In genomic region chr7:29086902-29087301, GRCm38 (mm10) we compare ENCODE assay signal across 24 mouse cellular contexts.
"Had no signal": no experiment of that assay in that cellular context is flagged by ENCODE, and none has a peak within 500 bp of the region (broad histone marks: within the 10 kb centered on the region; RNA-seq: fewer than 3 reads in every experiment).

No protein-coding gene starts in this region.

- H3K4me1 ChIP-seq: kidney, embryonic 15.5 days; liver, embryonic 12.5 days; liver, embryonic 15.5 days; lung, embryonic 15.5 days; megakaryocyte, embryonic 14.5 days; midbrain, embryonic 10.5 days; midbrain, embryonic 13.5 days; neural tube, embryonic 13.5 days had no signal

- H3K27me3 ChIP-seq: kidney, embryonic 15.5 days; limb, embryonic 12.5 days; limb, embryonic 15.5 days; liver, embryonic 15.5 days; lung, embryonic 15.5 days; neural tube, embryonic 13.5 days had no signal

- DNase-seq: kidney, adult 8-10 months; kidney, postnatal 10 days; kidney, postnatal 36 days; layer of hippocampus, adult 9-11 months; left cerebral cortex, postnatal 4 days; lung, adult 18-20 months; lung, postnatal 10 days; lung, postnatal 36 days; retina, postnatal 1 day; right cerebral cortex, postnatal 25 days; thymus, adult 18-20 months; thymus, postnatal 14 days had no signal

- H3K27ac ChIP-seq: kidney, embryonic 15.5 days; limb, embryonic 15.5 days; liver, embryonic 12.5 days; liver, embryonic 15.5 days; lung, embryonic 15.5 days; midbrain, embryonic 10.5 days; midbrain, embryonic 13.5 days; neural tube, embryonic 13.5 days had no signal

- H3K9me3 ChIP-seq: kidney, embryonic 15.5 days; limb, embryonic 12.5 days; limb, embryonic 15.5 days; liver, embryonic 12.5 days; liver, embryonic 15.5 days; lung, embryonic 15.5 days; megakaryocyte, embryonic 14.5 days; midbrain, embryonic 10.5 days; midbrain, embryonic 13.5 days; neural tube, embryonic 13.5 days had no signal

- ATAC-seq: liver, embryonic 12.5 days; midbrain, embryonic 13.5 days; midbrain, embryonic 16.5 days had no signal

- H3K9ac ChIP-seq: kidney, embryonic 15.5 days; limb, embryonic 15.5 days; liver, embryonic 12.5 days; liver, embryonic 15.5 days; lung, embryonic 15.5 days; midbrain, embryonic 13.5 days; neural tube, embryonic 13.5 days had no signal

- H3K4me2 ChIP-seq: kidney, embryonic 15.5 days; limb, embryonic 12.5 days; limb, embryonic 15.5 days; liver, embryonic 12.5 days; liver, embryonic 15.5 days; lung, embryonic 15.5 days; midbrain, embryonic 13.5 days; neural tube, embryonic 13.5 days had no signal

- H3K36me3 ChIP-seq: kidney, embryonic 15.5 days; limb, embryonic 15.5 days; liver, embryonic 12.5 days; liver, embryonic 15.5 days; lung, embryonic 15.5 days; midbrain, embryonic 10.5 days; midbrain, embryonic 13.5 days; neural tube, embryonic 13.5 days had no signal

- H3K4me3 ChIP-seq: kidney, embryonic 15.5 days; limb, embryonic 12.5 days; limb, embryonic 15.5 days; liver, embryonic 12.5 days; liver, embryonic 15.5 days; lung, embryonic 15.5 days; megakaryocyte, embryonic 14.5 days; midbrain, embryonic 10.5 days; midbrain, embryonic 13.5 days; myocyte; neural tube, embryonic 13.5 days had no signal
